10 mouse cellular contexts compared by ENCODE assay signal in the genomic region with DNA sequence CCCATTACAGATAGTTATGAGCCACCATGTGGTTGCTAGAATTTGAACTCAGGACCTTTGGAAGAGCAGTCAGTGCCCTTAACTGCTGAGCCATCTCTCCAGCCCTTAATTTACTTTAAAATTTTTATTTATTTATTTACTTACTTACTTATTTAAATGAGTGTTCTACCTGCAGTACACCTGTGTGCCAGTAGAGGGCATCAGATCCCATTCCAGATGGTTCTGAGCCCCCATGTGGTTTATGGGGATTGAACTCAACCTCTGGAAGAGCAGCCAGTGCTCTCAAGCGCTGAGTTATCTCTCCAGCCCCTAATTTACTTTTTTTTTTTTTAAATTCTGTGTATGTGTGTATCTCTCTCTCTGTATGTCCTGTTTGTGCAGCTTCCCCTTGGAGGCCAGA. TPM values are rescaled to one million over a fixed set of nuclear protein-coding genes. Genes with fewer than 3 reads are reported as not detected.
DNase-seq lines count a peak whose midpoint lies in the region; ATAC-seq and TF ChIP-seq lines count a peak whose summit lies in the region.
"Had no signal": no experiment of that assay in that cellular context is flagged by ENCODE, and none has a peak within 500 bp of the region (broad histone marks: within the 10 kb centered on the region; RNA-seq: fewer than 3 reads in every experiment).

No protein-coding gene starts in this region.

- no peak overlapping the region for H3K27ac ChIP-seq in heart, embryonic 11.5 days (ENCODE audit: low read depth, low read length)
- no peak overlapping the region for H3K27ac ChIP-seq in hindbrain, postnatal 0 days
- H3K27ac ChIP-seq in lung, postnatal 0 days (ENCODE audit: low read length): no peak overlapping the region
- H3K27ac ChIP-seq: embryonic facial prominence, embryonic 12.5 days; lung, embryonic 15.5 days had no signal

- H3K4me2 ChIP-seq in heart, embryonic 11.5 days: no peak overlapping the region
- no peak overlapping the region for H3K4me2 ChIP-seq in hindbrain, postnatal 0 days (ENCODE audit: low read depth, low read length)
- H3K4me2 ChIP-seq in lung, postnatal 0 days (replicated peaks; ENCODE audit: low read depth, low read length): no peak overlapping the region
- H3K4me2 ChIP-seq: embryonic facial prominence, embryonic 12.5 days; lung, embryonic 15.5 days had no signal

- peak; percentile 70 to 88 for DNase-seq in heart, adult 18-20 months
- DNase-seq in 416B (ENCODE audit: low read depth): peak; percentile 82
- DNase-seq in adipocyte (ENCODE audit: low spot score): peak; percentile 72
- DNase-seq in hindbrain, postnatal 0 days (ENCODE audit: low spot score): peak; percentile 77
- peak; percentile 80 for DNase-seq in lung, postnatal 0 days (ENCODE audit: low spot score)
- peak; percentile 85 for DNase-seq in splenic B cell, adult 2 months (ENCODE audit: low read depth, low spot score)

- no peaks in the 10 kb centered on the region for H3K36me3 ChIP-seq in heart, embryonic 11.5 days (ENCODE audit: control insufficient read depth, insufficient read depth, low read length)
- no peaks in the 10 kb centered on the region for H3K36me3 ChIP-seq in hindbrain, postnatal 0 days (ENCODE audit: insufficient read depth, low read length)
- H3K36me3 ChIP-seq in lung, postnatal 0 days (ENCODE audit: insufficient read depth, low read length): no peaks in the 10 kb centered on the region
- H3K36me3 ChIP-seq in splenic B cell, adult 2 months (ENCODE audit: control insufficient read depth, insufficient read depth, low read length, poor library complexity, severe bottlenecking): no peaks in the 10 kb centered on the region
- H3K36me3 ChIP-seq: embryonic facial prominence, embryonic 12.5 days; lung, embryonic 15.5 days had no signal

- TF ChIP-seq CTCF in hindbrain, postnatal 0 days (IDR thresholded peaks at IDR 0.05; ENCODE audit: low read depth): peak; percentile 78
- TF ChIP-seq CTCF in lung, postnatal 0 days (IDR thresholded peaks at IDR 0.05): peak; percentile 81

- H3K9ac ChIP-seq in heart, embryonic 11.5 days (ENCODE audit: low read depth, low read length): no peak overlapping the region
- H3K9ac ChIP-seq in hindbrain, postnatal 0 days (replicated peaks; ENCODE audit: low read length): no peak overlapping the region
- no peak overlapping the region for H3K9ac ChIP-seq in lung, postnatal 0 days (replicated peaks; ENCODE audit: low read depth)
- H3K9ac ChIP-seq: embryonic facial prominence, embryonic 12.5 days; lung, embryonic 15.5 days had no signal

- ATAC-seq in heart, embryonic 11.5 days (replicated peaks; ENCODE audit: insufficient number of reproducible peaks, low FRiP score, low TSS enrichment): no peak
- peak; percentile 78 for ATAC-seq in common myeloid progenitor, adult 5-6 weeks (replicated peaks; ENCODE audit: low read depth, poor library complexity, severe bottlenecking)
- ATAC-seq in hindbrain, postnatal 0 days: no peak
- ATAC-seq in lung, postnatal 0 days: peak; percentile 25

- 11% methylated on average over 1 of the region's 1 CpGs for WGBS in heart, embryonic 11.5 days (ENCODE audit: insufficient replicate concordance)
- 14% methylated on average over 1 of the region's 1 CpGs for WGBS in hindbrain, postnatal 0 days
- WGBS in lung, postnatal 0 days: 15% methylated on average over 1 of the region's 1 CpGs

- H3K27me3 ChIP-seq in heart, embryonic 11.5 days (ENCODE audit: control insufficient read depth, insufficient read depth, low read length): no peaks in the 10 kb centered on the region
- H3K27me3 ChIP-seq in hindbrain, postnatal 0 days (ENCODE audit: insufficient read depth, low read length): no peaks in the 10 kb centered on the region
- H3K27me3 ChIP-seq in lung, postnatal 0 days (replicated peaks; ENCODE audit: insufficient read depth, low read length): no peaks in the 10 kb centered on the region
- no peaks in the 10 kb centered on the region for H3K27me3 ChIP-seq in splenic B cell, adult 2 months (ENCODE audit: control insufficient read depth, insufficient read depth, low read length, poor library complexity, severe bottlenecking)
- H3K27me3 ChIP-seq: embryonic facial prominence, embryonic 12.5 days; lung, embryonic 15.5 days had no signal

- no peaks in the 10 kb centered on the region for H3K4me1 ChIP-seq in heart, embryonic 11.5 days (ENCODE audit: control insufficient read depth, insufficient read depth, low read length)
- no peaks in the 10 kb centered on the region for H3K4me1 ChIP-seq in hindbrain, postnatal 0 days (ENCODE audit: insufficient read depth, low read length)
- H3K4me1 ChIP-seq in lung, postnatal 0 days (ENCODE audit: insufficient read depth, low read depth, low read length): 0 out of 2 replicates have a peak, but pooled peaks cover 2% of the 10 kb centered on the region

- H3K9me3 ChIP-seq in heart, embryonic 11.5 days (replicated peaks; ENCODE audit: control insufficient read depth, low read length): no peaks in the 10 kb centered on the region
- no peaks in the 10 kb centered on the region for H3K9me3 ChIP-seq in hindbrain, postnatal 0 days (ENCODE audit: low read length)
- H3K9me3 ChIP-seq in lung, postnatal 0 days (ENCODE audit: low read length): no peaks in the 10 kb centered on the region
- H3K9me3 ChIP-seq: lung, embryonic 15.5 days had no signal

- H3K4me3 ChIP-seq in heart, embryonic 11.5 days (ENCODE audit: low read depth, low read length): no peak overlapping the region
- no peak overlapping the region for H3K4me3 ChIP-seq in hindbrain, postnatal 0 days (ENCODE audit: low read length)
- H3K4me3 ChIP-seq in lung, postnatal 0 days (ENCODE audit: low read depth, low read length): no peak overlapping the region
- H3K4me3 ChIP-seq: embryonic facial prominence, embryonic 12.5 days; lung, embryonic 15.5 days had no signal

- no peak for TF ChIP-seq EP300 in lung, postnatal 0 days (IDR thresholded peaks at IDR 0.05)

RNA-seq across cellular contexts. Expression of a gene that starts 16.7 kb away (rescaled TPM):
- 1 to 10 TPM; 5.5 to 8.3 TPM for total RNA-seq in heart, adult 18-20 months (2021)
- 30.3 and 33.6 TPM in 2 replicates for polyA plus RNA-seq in heart, embryonic 11.5 days (2014; fragmentation: Nextera tagmentation; extraction: Ambion mirVana)
- total RNA-seq in common myeloid progenitor, adult 5-6 weeks (2017): 1.2 and 4.7 TPM in 2 replicates
- 57.7 and 60.8 TPM in 2 replicates for total RNA-seq in hindbrain, postnatal 0 days (2014; rRNA removed)
- 33.3 and 37.2 TPM in 2 replicates for polyA plus RNA-seq in hindbrain, postnatal 0 days (2015; fragmentation: Nextera tagmentation; extraction: Ambion mirVana)
- polyA plus RNA-seq in lung, postnatal 0 days (2015; fragmentation: Nextera tagmentation; extraction: Ambion mirVana): 11.3 and 12.6 TPM in 2 replicates

RNA-seq across cellular contexts. Expression of a gene that starts 38.4 kb away (rescaled TPM):
- 10 to 100 TPM; 46.5 to 49.3 TPM for total RNA-seq in heart, adult 18-20 months (2021)
- polyA plus RNA-seq in heart, embryonic 11.5 days (2014; fragmentation: Nextera tagmentation; extraction: Ambion mirVana): 4.6 and 5.3 TPM in 2 replicates
- 14.2 and 18.9 TPM in 2 replicates for total RNA-seq in common myeloid progenitor, adult 5-6 weeks (2017)
- 16.4 and 17.6 TPM in 2 replicates for total RNA-seq in hindbrain, postnatal 0 days (2014; rRNA removed)
- 0.69 and 1.1 TPM in 2 replicates for polyA plus RNA-seq in hindbrain, postnatal 0 days (2015; fragmentation: Nextera tagmentation; extraction: Ambion mirVana)
- 4.1 and 5.1 TPM in 2 replicates for polyA plus RNA-seq in lung, postnatal 0 days (2015; fragmentation: Nextera tagmentation; extraction: Ambion mirVana)

RNA-seq across cellular contexts. Expression of a gene that starts 42.4 kb away (rescaled TPM):
- 10 to 100 TPM; 27.2 to 29.3 TPM for total RNA-seq in heart, adult 18-20 months (2021)
- polyA plus RNA-seq in heart, embryonic 11.5 days (2014; fragmentation: Nextera tagmentation; extraction: Ambion mirVana): 22.2 and 27.6 TPM in 2 replicates
- total RNA-seq in common myeloid progenitor, adult 5-6 weeks (2017): 36.5 and 51.6 TPM in 2 replicates
- total RNA-seq in hindbrain, postnatal 0 days (2014; rRNA removed): 43.5 and 54.8 TPM in 2 replicates
- polyA plus RNA-seq in hindbrain, postnatal 0 days (2015; fragmentation: Nextera tagmentation; extraction: Ambion mirVana): 32.8 and 35.0 TPM in 2 replicates
- polyA plus RNA-seq in lung, postnatal 0 days (2015; fragmentation: Nextera tagmentation; extraction: Ambion mirVana): 20.5 and 23.7 TPM in 2 replicates

Comparison
In these comparisons a context has a peak if more than half of its experiments do, and no peak if none do; other contexts are left out.
1. ATAC-seq: peak in common myeloid progenitor, adult 5-6 weeks (single experiment) and lung, postnatal 0 days (single experiment); none in heart, embryonic 11.5 days (single experiment) and hindbrain, postnatal 0 days (single experiment).
2. Peak in every context shown above with its lines, with median percentiles within 50 percentile points of each other: DNase-seq.